Mouse (Mus musculus) limb, embryonic 10.5 days (tissue): Measurements from ENCODE around the gene Cntn1. TPM values are rescaled to one million over a fixed set of nuclear protein-coding genes. Genes with fewer than 3 reads are reported as not detected.

Source experiments
- DNase-seq: peaks from one replicate; pipeline ENCODE4 v3.0.0-alpha.2; 2017; ENCODE audit warnings: low spot score
- H3K27ac ChIP-seq: fragments of 300-500 bp; sonication (generic); 2 replicates; pipeline ENCODE4 v1.5.1; 2016; ENCODE audit warnings: mild to moderate bottlenecking
- H3K27me3 ChIP-seq: fragments of 300-500 bp; sonication (generic); 2 replicates; pipeline ENCODE4 v1.6.1; 2016; ENCODE audit warnings: low read depth, mild to moderate bottlenecking; ENCODE audit not compliant: poor library complexity, severe bottlenecking
- H3K36me3 ChIP-seq: fragments of 300-500 bp; sonication (generic); 2 replicates; pipeline ENCODE4 v1.6.1; 2016; ENCODE audit warnings: mild to moderate bottlenecking, moderate library complexity
- H3K4me1 ChIP-seq: fragments of 300-500 bp; sonication (generic); 2 replicates; pipeline ENCODE4 v1.6.1; 2016
- H3K4me3 ChIP-seq: fragments of 300-500 bp; sonication (generic); 2 replicates; pipeline ENCODE4 v1.5.1; 2016; ENCODE audit warnings: mild to moderate bottlenecking, moderate library complexity
- H3K9me3 ChIP-seq: fragments of 300-500 bp; sonication (generic); replicated peaks from 2 replicates; pipeline ENCODE4 v1.6.1; 2016; ENCODE audit warnings: mild to moderate bottlenecking
- WGBS: fragments of 180-500 bp; shearing (Covaris S2); methylation state at CpG from one replicate; pipeline ENCODE4 v1.1.7; 2016; 5-methylcytosine and 5-hydroxymethylcytosine counted together
- polyA plus RNA-seq: library from polyadenylated mRNA; unstranded; fragments of >200 nt; fragmentation: Nextera tagmentation; extraction: Ambion mirVana; gene quantifications from 2 replicates; pipeline ENCODE4 v1.2.1, GENCODE M21; 2016

The Cntn1 gene
- 0.20 and 0.21 TPM in 2 replicates for polyA plus RNA-seq

- DNase-seq: peak; percentile 75
- no peaks in the 10 kb centered on the region for H3K9me3 ChIP-seq
- no peaks in the 10 kb centered on the region for H3K36me3 ChIP-seq
- WGBS: under 1% methylated on average over 17 of the region's 17 CpGs
- peaks cover 29% of the 10 kb centered on the region for H3K27me3 ChIP-seq
- peak within 1 kb of the TSS; percentile 64 for H3K4me3 ChIP-seq
- H3K27ac ChIP-seq: no peak within 1 kb of the TSS
- peaks cover 16% of the 10 kb centered on the region for H3K4me1 ChIP-seq
Observed at GRCm38 (mm10) chr15:92050996-92051352, at the start of gene Cntn1. Gene Cntn1, plus strand, starts transcription at chr15:92051165.

- Histone ChIP-seq H3K4me3 (no peak overlapping the region), H3K27ac (no peak overlapping the region), H3K36me3 (no peaks in the 10 kb centered on the region), H3K9me3 (no peaks in the 10 kb centered on the region), H3K4me1 (no peaks in the 10 kb centered on the region), H3K27me3 (no peaks in the 10 kb centered on the region)
- 84% methylated on average over 3 of the region's 3 CpGs for WGBS
- no peak for DNase-seq
Observed at GRCm38 (mm10) chr15:92001431-92001830, 49.5 kb upstream of the Cntn1 start.

- Histone ChIP-seq H3K4me3 (no peak overlapping the region), H3K27ac (no peak overlapping the region), H3K27me3 (no peaks in the 10 kb centered on the region), H3K36me3 (no peaks in the 10 kb centered on the region), H3K9me3 (no peaks in the 10 kb centered on the region), H3K4me1 (no peaks in the 10 kb centered on the region)
- no peak for DNase-seq
- 90% methylated on average over 8 of the region's 8 CpGs for WGBS
Observed at GRCm38 (mm10) chr15:92012165-92013083, 38.5 kb upstream of the Cntn1 start.

GRCm38 (mm10) chr15:92034111-92034510 lies 16.9 kb upstream of the Cntn1 start:
- H3K36me3 ChIP-seq: no peaks in the 10 kb centered on the region
- H3K27me3 ChIP-seq: no peaks in the 10 kb centered on the region
- no peaks in the 10 kb centered on the region for H3K9me3 ChIP-seq
- H3K27ac ChIP-seq: no peak overlapping the region
- WGBS: 93% methylated on average over 1 of the region's 1 CpGs
- no peak overlapping the region for H3K4me3 ChIP-seq
- H3K4me1 ChIP-seq: no peaks in the 10 kb centered on the region
- DNase-seq: no peak

- no peak for DNase-seq
- Histone ChIP-seq H3K27me3 (no peaks in the 10 kb centered on the region), H3K4me3 (no peak overlapping the region), H3K9me3 (no peaks in the 10 kb centered on the region), H3K4me1 (no peaks in the 10 kb centered on the region), H3K27ac (no peak overlapping the region), H3K36me3 (no peaks in the 10 kb centered on the region)
- WGBS: 91% methylated on average over 5 of the region's 5 CpGs
Observed at GRCm38 (mm10) chr15:92042538-92042937, 8.4 kb upstream of the Cntn1 start.

- Histone ChIP-seq H3K27me3 (0 out of 2 replicates have a peak, but pooled peaks cover 11% of the 10 kb centered on the region), H3K4me3 (no peak overlapping the region), H3K36me3 (no peaks in the 10 kb centered on the region), H3K9me3 (no peaks in the 10 kb centered on the region), H3K27ac (no peak overlapping the region), H3K4me1 (peaks cover 5% of the 10 kb centered on the region; the same call in 1 of the 2 replicates)
- no peak for DNase-seq
- 84% methylated on average over 8 of the region's 8 CpGs for WGBS
Observed at GRCm38 (mm10) chr15:92046042-92046441, 4.9 kb upstream of the Cntn1 start.

GRCm38 (mm10) chr15:92048031-92048430 lies 2.9 kb upstream of the Cntn1 start:
- Histone ChIP-seq H3K36me3 (no peaks in the 10 kb centered on the region), H3K27ac (no peak overlapping the region), H3K27me3 (peaks cover 29% of the 10 kb centered on the region), H3K4me1 (peaks cover 16% of the 10 kb centered on the region), H3K4me3 (no peak overlapping the region), H3K9me3 (no peaks in the 10 kb centered on the region)
- no peak for DNase-seq
- 54% methylated on average over 4 of the region's 4 CpGs for WGBS

- Histone ChIP-seq H3K27me3 (peaks cover 29% of the 10 kb centered on the region), H3K36me3 (no peaks in the 10 kb centered on the region), H3K27ac (no peak overlapping the region), H3K9me3 (no peaks in the 10 kb centered on the region), H3K4me1 (peaks cover 16% of the 10 kb centered on the region), H3K4me3 (no peak overlapping the region)
- DNase-seq: no peak
- 84% methylated on average over 4 of the region's 4 CpGs for WGBS
Observed at GRCm38 (mm10) chr15:92048531-92048930, 2.4 kb upstream of the Cntn1 start.

- H3K27ac ChIP-seq: no peak overlapping the region
- peaks cover 29% of the 10 kb centered on the region for H3K27me3 ChIP-seq
- DNase-seq: no peak
- no peaks in the 10 kb centered on the region for H3K9me3 ChIP-seq
- H3K4me3 ChIP-seq: peak overlapping the region; percentile 64
- H3K36me3 ChIP-seq: no peaks in the 10 kb centered on the region
- 1% methylated on average over 35 of the region's 35 CpGs for WGBS
- peaks cover 16% of the 10 kb centered on the region for H3K4me1 ChIP-seq
Observed at GRCm38 (mm10) chr15:92051353-92052132, 578 bp downstream of the Cntn1 start.

- whole genome bisulfite sequencing: 26% methylated on average over 4 of the region's 4 CpGs
- peak overlapping the region; percentile 64 for H3K4me3 ChIP-seq
- H3K27me3 ChIP-seq: peaks cover 29% of the 10 kb centered on the region
- H3K9me3 ChIP-seq: no peaks in the 10 kb centered on the region
- peaks cover 16% of the 10 kb centered on the region for H3K4me1 ChIP-seq
- H3K36me3 ChIP-seq: no peaks in the 10 kb centered on the region
- no peak overlapping the region for H3K27ac ChIP-seq
- DNase-seq: no peak
Observed at GRCm38 (mm10) chr15:92052133-92052463, 1.1 kb downstream of the Cntn1 start.

GRCm38 (mm10) chr15:92057553-92057952 lies 6.6 kb downstream of the Cntn1 start:
- no peak overlapping the region for H3K4me3 ChIP-seq
- H3K27ac ChIP-seq: no peak overlapping the region
- no peak for DNase-seq
- 95% methylated on average over 5 of the region's 5 CpGs for WGBS
- peaks cover 2% of the 10 kb centered on the region for H3K27me3 ChIP-seq
- H3K4me1 ChIP-seq: no peaks in the 10 kb centered on the region
- H3K9me3 ChIP-seq: no peaks in the 10 kb centered on the region
- H3K36me3 ChIP-seq: no peaks in the 10 kb centered on the region

GRCm38 (mm10) chr15:92060986-92061385 lies 10.0 kb downstream of the Cntn1 start:
- Histone ChIP-seq H3K4me1 (no peaks in the 10 kb centered on the region), H3K36me3 (no peaks in the 10 kb centered on the region), H3K9me3 (no peaks in the 10 kb centered on the region), H3K4me3 (no peak overlapping the region), H3K27ac (no peak overlapping the region), H3K27me3 (no peaks in the 10 kb centered on the region)
- 84% methylated on average over 3 of the region's 3 CpGs for WGBS
- no peak for DNase-seq

- H3K4me3 ChIP-seq: no peak overlapping the region
- H3K9me3 ChIP-seq: no peaks in the 10 kb centered on the region
- H3K27ac ChIP-seq: no peak overlapping the region
- no peaks in the 10 kb centered on the region for H3K4me1 ChIP-seq
- no peaks in the 10 kb centered on the region for H3K27me3 ChIP-seq
- no peaks in the 10 kb centered on the region for H3K36me3 ChIP-seq
- 74% methylated on average over 3 of the region's 3 CpGs for WGBS
- no peak for DNase-seq
Observed at GRCm38 (mm10) chr15:92079416-92079815, 28.5 kb downstream of the Cntn1 start.
